Mouse (Mus musculus) brain, adult 2 months (tissue): ENCODE results near the gene Ptprg.

Source experiments
- DNase-seq: peaks from one replicate; pipeline ENCODE4 v3.0.0; 2011; ENCODE audit warnings: low read depth, low spot score

Gene Ptprg

GRCm38 (mm10) chr14:12085078-12085477 is 531.7 kb downstream of the Ptprg start:
- DNase-seq: peak; percentile 60

- peak; percentile 51 for DNase-seq
Observed at GRCm38 (mm10) chr14:12086167-12086566, 532.8 kb downstream of the Ptprg start.

- DNase-seq: no peak
Observed at GRCm38 (mm10) chr14:12089954-12090353, 536.6 kb downstream of the Ptprg start.

GRCm38 (mm10) chr14:12091730-12092129 is 538.4 kb downstream of the Ptprg start:
- DNase-seq: no peak

- DNase-seq: no peak
Observed at GRCm38 (mm10) chr14:12099390-12100333, 546.3 kb downstream of the Ptprg start.

GRCm38 (mm10) chr14:12102389-12103325 is 549.3 kb downstream of the Ptprg start:
- DNase-seq: no peak

GRCm38 (mm10) chr14:12104297-12105155 is 551.2 kb downstream of the Ptprg start:
- no peak for DNase-seq

- no peak for DNase-seq
Observed at GRCm38 (mm10) chr14:12105156-12105430, 551.8 kb downstream of the Ptprg start.

GRCm38 (mm10) chr14:12105593-12105992 is 552.3 kb downstream of the Ptprg start:
- DNase-seq: no peak

- DNase-seq: no peak
Observed at GRCm38 (mm10) chr14:12107459-12107858, 554.1 kb downstream of the Ptprg start.

- DNase-seq: no peak
Observed at GRCm38 (mm10) chr14:12107991-12108390, 554.7 kb downstream of the Ptprg start.

GRCm38 (mm10) chr14:12112548-12113011 is 559.2 kb downstream of the Ptprg start:
- DNase-seq: peak; percentile 31

- peak; percentile 48 for DNase-seq
Observed at GRCm38 (mm10) chr14:12113326-12113725, 560.0 kb downstream of the Ptprg start.

GRCm38 (mm10) chr14:12114016-12114415 is 560.7 kb downstream of the Ptprg start:
- DNase-seq: no peak

GRCm38 (mm10) chr14:12119260-12119659 is 565.9 kb downstream of the Ptprg start:
- no peak for DNase-seq

GRCm38 (mm10) chr14:12121906-12122305 is 568.6 kb downstream of the Ptprg start:
- DNase-seq: no peak

GRCm38 (mm10) chr14:12124682-12125081 is 571.4 kb downstream of the Ptprg start:
- no peak for DNase-seq

GRCm38 (mm10) chr14:12127951-12128350 is 574.6 kb downstream of the Ptprg start:
- no peak for DNase-seq

GRCm38 (mm10) chr14:12132046-12132615 is 578.8 kb downstream of the Ptprg start:
- DNase-seq: no peak

- no peak for DNase-seq
Observed at GRCm38 (mm10) chr14:12133163-12133562, 579.8 kb downstream of the Ptprg start.

- no peak for DNase-seq
Observed at GRCm38 (mm10) chr14:12134504-12134903, 581.2 kb downstream of the Ptprg start.
